Mouse (Mus musculus): Measurements from ENCODE around the gene Rassf2. TPM values are rescaled to one million over a fixed set of nuclear protein-coding genes. Genes with fewer than 3 reads are reported as not detected.

The Rassf2 gene
- total RNA-seq, 2 experiments from 2014 or later, result 39.9 to 43.2 TPM

DNA sequence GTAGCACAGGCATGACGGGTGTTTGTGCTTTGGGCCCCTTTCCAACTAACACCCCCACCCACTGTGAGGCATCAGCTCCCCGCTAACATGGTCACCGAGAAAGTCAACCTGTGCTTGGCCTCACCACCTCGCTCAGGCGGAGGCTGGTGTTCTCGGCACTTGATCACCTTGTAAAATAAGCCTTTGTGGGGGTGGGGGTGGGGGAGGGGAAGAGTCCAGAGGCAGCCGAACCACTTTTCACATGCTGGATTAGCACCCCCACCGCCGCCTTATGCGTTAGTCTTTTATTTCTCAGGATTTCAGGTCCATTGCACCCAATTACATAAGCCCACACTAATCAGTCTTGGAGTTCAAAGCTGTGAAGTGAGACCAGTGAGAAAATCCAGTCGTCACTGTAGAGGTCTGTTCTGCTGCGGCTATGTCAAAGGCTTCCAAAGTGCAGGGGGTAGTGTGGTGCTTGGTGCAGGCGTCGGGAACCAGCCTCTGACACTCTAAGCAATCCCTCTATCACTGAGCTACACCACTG, 36.4 kb downstream of the Rassf2 start:
- TF ChIP-seq CTCF (conservative IDR thresholded peaks at IDR 0.05), result no peak
- H3K4me3 ChIP-seq, result no peak overlapping the region
- DNase-seq (ENCODE audit: low spot score in 2 of 2), result no peak
- H3K27ac ChIP-seq, result no peak overlapping the region

DNA sequence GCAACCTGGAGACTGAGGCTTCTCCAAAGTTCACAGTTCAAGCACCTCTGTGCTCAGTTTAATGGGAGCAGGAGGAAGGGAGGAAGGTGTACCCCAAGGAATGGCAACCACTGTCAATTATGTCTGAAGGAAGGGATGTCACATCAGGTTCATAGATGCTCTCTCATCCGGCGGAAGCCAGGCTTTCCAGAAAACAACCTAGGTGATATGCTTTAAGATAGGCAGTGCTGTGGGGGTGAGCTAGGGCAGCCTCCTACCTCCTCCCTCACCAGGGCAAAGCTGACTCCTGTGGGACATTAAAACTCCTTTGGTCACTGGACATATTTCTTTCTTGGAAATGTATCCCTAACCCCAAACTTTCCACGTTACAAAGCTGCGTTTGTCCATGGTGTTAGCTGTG, 36.9 kb downstream of the Rassf2 start:
- no peak for TF ChIP-seq CTCF (conservative IDR thresholded peaks at IDR 0.05)
- no peak overlapping the region for H3K27ac ChIP-seq
- DNase-seq (ENCODE audit: low spot score in 2 of 2), result no peak
- H3K4me3 ChIP-seq, result no peak overlapping the region

DNA sequence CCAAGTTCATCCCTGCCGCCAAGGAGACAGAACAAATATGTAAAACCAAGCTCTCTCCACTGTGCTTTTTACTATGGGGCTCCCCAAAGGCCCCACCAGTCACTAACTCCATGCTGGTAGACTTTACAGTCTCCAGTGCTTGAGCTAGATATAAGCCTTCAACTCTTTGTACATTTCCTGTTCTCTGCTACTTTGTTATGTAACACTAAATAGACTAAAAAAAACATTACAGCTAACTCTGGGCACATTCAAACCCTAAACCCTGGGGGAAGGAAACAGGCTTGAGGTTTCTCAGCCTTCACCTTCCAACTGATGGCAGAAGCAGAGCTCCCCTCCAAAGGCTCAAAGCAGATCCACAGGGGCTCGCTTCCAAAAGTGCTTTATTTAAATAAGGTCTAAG, 37.6 kb downstream of the Rassf2 start:
- Histone ChIP-seq H3K27ac (peak overlapping the region; percentile 14; the same call in 1 of the 2 replicates), H3K4me3 (no peak overlapping the region)
- TF ChIP-seq CTCF (conservative IDR thresholded peaks at IDR 0.05), result no peak
- no peak for DNase-seq (ENCODE audit: low spot score in 2 of 2)

DNA sequence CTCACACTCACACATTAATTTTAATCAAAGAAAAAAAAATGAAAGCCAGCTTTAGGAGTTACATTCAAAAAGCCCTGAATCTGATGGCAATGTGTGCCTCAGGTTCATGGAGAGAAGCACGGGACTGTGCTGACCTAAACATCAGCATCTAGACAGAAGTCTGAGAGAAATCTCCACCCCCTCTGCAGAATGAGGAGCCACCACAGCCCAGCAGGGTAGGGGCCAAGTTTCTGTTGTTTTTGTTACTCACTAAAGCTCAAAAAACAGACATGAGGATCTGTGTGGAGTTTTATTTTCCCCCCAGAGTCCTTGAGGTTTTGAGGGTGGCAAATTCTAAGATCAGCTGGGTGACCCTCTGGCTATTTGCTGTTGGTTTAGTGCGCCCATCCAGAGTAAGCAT, 41.5 kb downstream of the Rassf2 start:
- TF ChIP-seq CTCF (conservative IDR thresholded peaks at IDR 0.05), result no peak
- no peak for DNase-seq (ENCODE audit: low spot score in 2 of 2)
- H3K4me3 ChIP-seq, result no peak overlapping the region
- no peak overlapping the region for H3K27ac ChIP-seq

DNA sequence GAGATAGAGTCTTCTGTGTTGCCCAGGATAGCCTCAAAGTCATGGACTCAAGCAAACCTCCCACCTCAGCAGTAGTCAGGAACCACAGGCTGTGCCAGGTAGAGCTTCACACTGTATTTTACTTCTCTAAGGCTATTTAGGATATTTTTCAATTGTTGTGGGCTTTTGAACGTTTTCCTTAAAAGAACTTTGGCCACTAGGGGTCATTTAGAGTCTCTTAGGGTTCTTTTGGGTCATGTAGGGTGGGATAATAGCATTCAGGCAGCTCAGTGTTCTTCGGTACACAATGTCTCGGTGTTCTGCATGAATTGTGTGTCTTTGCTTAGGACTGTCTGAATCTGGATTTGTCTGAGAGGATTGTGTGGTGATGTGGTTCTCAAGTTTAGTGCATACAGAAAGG, 42.1 kb downstream of the Rassf2 start:
- H3K27ac ChIP-seq, result no peak overlapping the region
- peak; percentile 60 for TF ChIP-seq CTCF (conservative IDR thresholded peaks at IDR 0.05)
- no peak for DNase-seq (ENCODE audit: low spot score in 2 of 2)
- no peak overlapping the region for H3K4me3 ChIP-seq

DNA sequence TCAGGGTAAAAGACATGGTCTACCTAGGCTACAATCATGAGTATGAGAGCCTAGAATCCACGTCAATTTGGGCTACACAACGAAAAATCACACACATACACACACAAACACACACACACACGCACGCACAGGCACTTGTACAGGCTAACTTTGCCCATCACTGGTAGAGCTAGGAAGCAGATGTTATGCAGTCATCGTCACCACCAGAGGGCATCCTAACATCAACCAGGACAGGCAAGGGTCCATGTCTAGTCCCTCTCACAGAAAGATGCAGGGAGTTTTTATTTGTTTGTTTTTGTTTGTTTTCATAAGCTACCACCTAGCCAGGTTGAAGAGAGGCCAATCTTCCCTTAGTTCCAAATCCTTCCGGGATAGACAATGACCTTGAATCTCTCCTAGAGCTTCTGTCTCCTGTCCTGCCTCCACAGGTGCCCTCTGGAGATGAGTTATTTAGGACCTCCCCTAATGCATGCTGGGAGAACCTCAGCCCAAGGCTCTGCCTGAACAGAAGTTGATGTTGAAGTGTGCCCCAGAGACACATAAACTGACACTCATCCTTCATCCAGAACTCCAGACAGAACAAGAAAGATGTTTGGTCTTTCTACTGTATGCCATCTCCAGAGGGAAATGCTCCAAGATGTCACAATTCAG, 47.4 kb downstream of the Rassf2 start:
- DNase-seq (ENCODE audit: low spot score in 2 of 2), result peak; percentile 59 to 76
- H3K4me3 ChIP-seq, result no peak overlapping the region
- peak; percentile 92 for TF ChIP-seq CTCF (conservative IDR thresholded peaks at IDR 0.05)
- H3K27ac ChIP-seq, result no peak overlapping the region

DNA sequence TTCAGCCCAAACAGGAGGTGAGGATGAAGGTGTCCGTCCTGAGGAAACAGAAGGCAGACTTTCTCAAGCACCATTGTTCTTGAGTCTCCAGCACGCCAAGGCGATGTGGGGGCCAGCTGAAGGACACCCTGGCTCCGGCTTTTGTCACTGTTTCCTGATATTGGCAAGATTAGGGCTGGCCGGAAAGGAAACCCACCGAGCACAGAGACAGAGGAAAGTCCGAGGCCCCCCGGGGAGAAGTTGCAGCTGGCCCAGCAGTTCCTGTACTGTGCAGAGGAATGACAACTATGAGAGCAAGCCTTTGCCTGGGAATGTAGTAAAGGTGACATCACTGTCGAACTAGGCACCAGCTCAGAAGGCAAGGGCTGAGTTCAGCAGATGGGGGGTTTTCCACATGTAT, 49.2 kb downstream of the Rassf2 start:
- DNase-seq (ENCODE audit: low spot score in 2 of 2), result no peak
- Histone ChIP-seq H3K27ac (no peak overlapping the region), H3K4me3 (no peak overlapping the region)
- no peak for TF ChIP-seq CTCF (conservative IDR thresholded peaks at IDR 0.05)

GRCm38 (mm10) chr2:131976663-131977062, 53.4 kb downstream of the Rassf2 start:
- TF ChIP-seq CTCF (conservative IDR thresholded peaks at IDR 0.05), result no peak
- H3K4me3 ChIP-seq, result no peak overlapping the region
- DNase-seq (ENCODE audit: low spot score in 2 of 2), result no peak
- H3K27ac ChIP-seq, result no peak overlapping the region

GRCm38 (mm10) chr2:131971098-131971497, 59.0 kb downstream of the Rassf2 start:
- no peak for TF ChIP-seq CTCF (conservative IDR thresholded peaks at IDR 0.05)
- Histone ChIP-seq H3K27ac (no peak overlapping the region), H3K4me3 (no peak overlapping the region)
- DNase-seq (ENCODE audit: low spot score in 2 of 2), result peak in 1 of 2 experiments; percentile 1

DNA sequence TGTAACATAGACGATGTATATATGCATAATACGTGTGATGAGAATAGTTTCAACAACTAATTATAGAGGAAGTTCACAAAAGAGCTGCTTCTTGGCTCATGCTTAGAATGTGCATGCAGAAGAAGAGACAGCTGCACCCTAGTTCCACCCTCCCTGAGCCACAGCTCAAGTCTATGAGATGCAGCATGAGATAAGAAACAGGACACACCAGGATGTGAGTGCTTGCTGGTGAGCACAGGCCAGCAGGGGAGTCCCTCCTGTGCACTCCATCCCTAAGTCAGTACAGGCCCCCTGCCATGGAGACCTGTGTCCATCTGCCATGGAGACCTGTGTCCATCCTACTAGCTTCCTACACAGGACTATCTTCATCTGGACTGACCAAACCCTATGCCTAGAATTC, 59.5 kb downstream of the Rassf2 start:
- no peak overlapping the region for H3K27ac ChIP-seq
- no peak for DNase-seq (ENCODE audit: low spot score in 2 of 2)
- H3K4me3 ChIP-seq, result no peak overlapping the region
- no peak for TF ChIP-seq CTCF (conservative IDR thresholded peaks at IDR 0.05)

DNA sequence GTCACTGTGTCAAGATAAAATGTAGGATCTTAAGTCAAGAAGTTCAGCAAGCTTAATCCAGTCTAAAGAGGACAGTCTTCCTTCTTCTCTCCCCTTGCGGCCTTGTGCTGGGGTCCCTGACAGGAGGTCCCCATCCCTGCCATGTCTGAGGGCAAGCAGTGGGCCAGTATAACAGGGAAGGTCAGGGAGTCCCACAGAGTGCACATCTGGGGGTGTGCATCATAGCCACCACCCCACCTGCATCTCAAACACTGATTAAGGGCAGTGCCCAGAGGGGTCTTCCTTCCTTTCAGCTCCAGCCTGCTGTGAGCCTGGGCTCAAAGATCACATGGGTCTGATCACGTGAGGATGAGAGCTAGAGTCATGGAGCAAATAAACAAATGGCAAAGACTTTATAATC, 68.4 kb downstream of the Rassf2 start:
- no peak for TF ChIP-seq CTCF (conservative IDR thresholded peaks at IDR 0.05)
- no peak overlapping the region for H3K4me3 ChIP-seq
- peak in 1 of 2 experiments; percentile 2 for DNase-seq (ENCODE audit: low spot score in 2 of 2)
- no peak overlapping the region for H3K27ac ChIP-seq

GRCm38 (mm10) chr2:131957731-131958222, 72.3 kb downstream of the Rassf2 start:
- no peak for TF ChIP-seq CTCF (conservative IDR thresholded peaks at IDR 0.05)
- H3K27ac ChIP-seq, result no peak overlapping the region
- DNase-seq (ENCODE audit: low spot score in 2 of 2), result no peak
- H3K4me3 ChIP-seq, result no peak overlapping the region

DNA sequence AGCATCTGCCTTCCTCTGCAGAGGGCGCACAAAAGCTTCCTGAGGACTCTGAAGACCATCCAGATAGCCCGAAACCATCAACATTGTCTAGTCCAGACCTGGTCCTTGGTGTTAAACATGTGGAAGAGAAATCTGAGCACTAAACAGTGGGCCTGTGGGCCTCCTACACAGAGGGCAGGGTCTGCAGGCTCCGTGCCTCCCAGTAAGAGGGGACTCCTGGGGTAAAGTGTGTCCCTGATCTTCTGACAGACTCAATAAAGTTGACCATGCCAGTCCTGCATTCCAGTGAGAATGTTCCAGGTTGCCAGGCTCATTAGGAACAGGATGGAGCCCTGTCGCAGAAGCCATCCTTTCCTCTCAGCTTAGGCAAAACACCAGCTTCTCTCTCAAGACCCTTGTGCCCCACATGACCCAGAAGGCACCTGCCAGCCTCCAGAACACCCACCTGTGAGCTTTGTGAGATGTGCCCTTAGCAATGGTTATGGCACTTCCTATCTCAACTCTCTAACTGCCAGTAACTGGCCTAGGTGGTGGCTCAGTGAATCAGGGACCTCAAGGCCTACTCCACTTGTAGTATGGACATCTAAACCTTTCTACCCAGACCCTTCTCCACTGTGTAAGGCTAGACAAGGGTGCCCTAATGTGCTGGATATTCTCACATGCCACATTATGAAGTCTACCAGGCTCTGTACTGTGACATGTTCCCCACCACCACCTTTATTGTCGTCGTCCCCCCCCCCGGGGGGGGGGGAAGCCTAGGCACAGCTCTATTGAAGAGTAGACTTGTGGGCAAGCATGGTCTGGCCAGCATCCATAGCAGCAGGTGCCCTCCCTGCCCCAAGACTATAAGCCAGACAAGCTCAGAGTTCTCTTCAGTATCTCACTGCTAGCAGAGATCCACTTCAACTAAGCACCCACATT, 73.5 kb downstream of the Rassf2 start:
- H3K27ac ChIP-seq, result no peak overlapping the region
- DNase-seq (ENCODE audit: low spot score in 2 of 2), result peak in 1 of 2 experiments; percentile 5
- no peak for TF ChIP-seq CTCF (conservative IDR thresholded peaks at IDR 0.05)
- no peak overlapping the region for H3K4me3 ChIP-seq

Data from layer of hippocampus, adult 2 months (tissue).